Mouse (Mus musculus): ENCODE results near the gene Olfr1082. TPM values are rescaled to one million over a fixed set of nuclear protein-coding genes. Genes with fewer than 3 reads are reported as not detected.

The Olfr1082 gene
- polyA plus RNA-seq (2021; fragmentation: Nextera tagmentation), result not detected in 2 replicates
- long read RNA-seq, experiment 1, result 0 reads
- long read RNA-seq, experiment 2, result 0 reads

GRCm38 (mm10) chr2:86598866-86599265, at the start of gene Olfr1082:
TSS of gene Olfr1082 (minus strand) at chr2:86598966.

DNA sequence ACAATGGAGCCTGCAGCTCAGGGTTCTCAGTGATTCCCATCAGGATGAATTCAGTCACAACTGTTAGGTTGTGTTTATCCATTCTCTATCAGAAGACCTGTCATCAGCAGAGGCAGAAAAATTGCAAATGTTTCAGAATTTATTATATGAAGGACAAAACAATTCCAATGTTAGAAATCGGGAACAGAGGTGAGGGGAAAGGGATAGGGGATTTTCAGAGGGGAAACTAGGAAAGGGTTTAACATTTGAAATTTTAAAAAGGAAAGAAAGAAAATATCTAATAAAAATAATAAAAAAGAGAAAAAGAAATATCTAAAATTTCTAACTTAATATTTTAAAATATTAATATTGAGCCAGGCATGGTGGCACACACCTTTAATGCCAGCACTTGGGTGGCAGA, 40.9 kb upstream of the Olfr1082 start, which contains the start of gene Olfr1084:
Gene Olfr1084 (minus strand): TSS at position 101 of the 400 bp plus-strand sequence.

GRCm38 (mm10) chr2:86558135-86558534, 40.6 kb downstream of the Olfr1082 start, which contains the start of gene Olfr1080:
TSS of gene Olfr1080 (minus strand) at chr2:86558235.

Other genes with a start within 250 kb of the Olfr1082 start
- gene Olfr1055, start 248.7 kb downstream of the Olfr1082 start, polyA plus RNA-seq (2021; fragmentation: Nextera tagmentation), result not detected in 2 replicates
- not detected in 2 replicates for gene Olfr1056, start 236.5 kb downstream of the Olfr1082 start, polyA plus RNA-seq (2021; fragmentation: Nextera tagmentation)
- gene Olfr1057, start 220.6 kb downstream of the Olfr1082 start, polyA plus RNA-seq (2021; fragmentation: Nextera tagmentation), result not detected in 2 replicates
- not detected in 2 replicates for gene Olfr1058, start 210.4 kb downstream of the Olfr1082 start, polyA plus RNA-seq (2021; fragmentation: Nextera tagmentation)
- gene Olfr1061, start 184.9 kb downstream of the Olfr1082 start, polyA plus RNA-seq (2021; fragmentation: Nextera tagmentation), result not detected in 2 replicates
- not detected in 2 replicates for gene Olfr1062, start 172.2 kb downstream of the Olfr1082 start, polyA plus RNA-seq (2021; fragmentation: Nextera tagmentation)
- gene Olfr1065, start 148.4 kb downstream of the Olfr1082 start, polyA plus RNA-seq (2021; fragmentation: Nextera tagmentation), result not detected in 2 replicates
- gene Olfr1066, start 142.7 kb downstream of the Olfr1082 start, polyA plus RNA-seq (2021; fragmentation: Nextera tagmentation), result not detected in 2 replicates
- gene Olfr228, start 111.6 kb downstream of the Olfr1082 start, polyA plus RNA-seq (2021; fragmentation: Nextera tagmentation), result not detected in 2 replicates
- not detected in 2 replicates for gene Olfr1076, start 90.5 kb downstream of the Olfr1082 start, polyA plus RNA-seq (2021; fragmentation: Nextera tagmentation)
- gene Olfr1079, start 56.5 kb downstream of the Olfr1082 start, polyA plus RNA-seq (2021; fragmentation: Nextera tagmentation), result not detected in 2 replicates
- gene Olfr1080, start 40.7 kb downstream of the Olfr1082 start, polyA plus RNA-seq (2021; fragmentation: Nextera tagmentation), result not detected in 2 replicates
- not detected in 2 replicates for gene Olfr1084, start 40.8 kb upstream of the Olfr1082 start, polyA plus RNA-seq (2021; fragmentation: Nextera tagmentation)
- gene Olfr1085, start 63.1 kb upstream of the Olfr1082 start, polyA plus RNA-seq (2021; fragmentation: Nextera tagmentation), result not detected in 2 replicates
- gene Olfr1086, start 81.1 kb upstream of the Olfr1082 start, polyA plus RNA-seq (2021; fragmentation: Nextera tagmentation), result not detected in 2 replicates
- gene Olfr1087, start 99.4 kb upstream of the Olfr1082 start, polyA plus RNA-seq (2021; fragmentation: Nextera tagmentation), result not detected in 2 replicates
- gene Olfr1089, start 134.7 kb upstream of the Olfr1082 start, polyA plus RNA-seq (2021; fragmentation: Nextera tagmentation), result not detected in 2 replicates
- gene Olfr1090, start 160.0 kb upstream of the Olfr1082 start, polyA plus RNA-seq (2021; fragmentation: Nextera tagmentation), result not detected in 2 replicates
- not detected in 2 replicates for gene Olfr1093, start 183.5 kb upstream of the Olfr1082 start, polyA plus RNA-seq (2021; fragmentation: Nextera tagmentation)
- not detected in 2 replicates for gene Olfr141, start 211.1 kb upstream of the Olfr1082 start, polyA plus RNA-seq (2021; fragmentation: Nextera tagmentation)
- not detected in 2 replicates for gene Olfr1094, start 225.7 kb upstream of the Olfr1082 start, polyA plus RNA-seq (2021; fragmentation: Nextera tagmentation)